Mouse (Mus musculus) erythroid progenitor cell, adult 5-6 weeks (primary cell): ENCODE measurements around the gene Il6ra. TPM values are rescaled to one million over a fixed set of nuclear protein-coding genes. Genes with fewer than 3 reads are reported as not detected.
"Not testable (repeated sequence)": the region's sequence is repeated elsewhere in the genome, so short reads cannot be mapped to it uniquely, and the experiment has no call there.

Experiments
- ATAC-seq: replicated peaks from 2 replicates; pipeline ENCODE4 v1.8.0; 2016; ENCODE audit warnings: moderate number of reproducible peaks, mild to moderate bottlenecking, moderate TSS enrichment, inconsistent platforms; ENCODE audit not compliant: poor library complexity, low FRiP score, severe bottlenecking
- total RNA-seq, 2 experiments: library from RNA; stranded (forward) in 1 of 2; stranded (reverse) in 1 of 2; fragments of 150-400 nt in 1 of 2; fragments of 186-747, 209-891 nt in 1 of 2; gene quantifications; 2 replicates each; pipeline versions ENCODE4 v1.2.3 to v1.2.4; 2015 to 2017; ENCODE audit warnings: low replicate concordance in 2 of 2

Gene Il6ra
- total RNA-seq, 2 experiments from 2014 or later: 2.3 to 10.5 TPM

DNA sequence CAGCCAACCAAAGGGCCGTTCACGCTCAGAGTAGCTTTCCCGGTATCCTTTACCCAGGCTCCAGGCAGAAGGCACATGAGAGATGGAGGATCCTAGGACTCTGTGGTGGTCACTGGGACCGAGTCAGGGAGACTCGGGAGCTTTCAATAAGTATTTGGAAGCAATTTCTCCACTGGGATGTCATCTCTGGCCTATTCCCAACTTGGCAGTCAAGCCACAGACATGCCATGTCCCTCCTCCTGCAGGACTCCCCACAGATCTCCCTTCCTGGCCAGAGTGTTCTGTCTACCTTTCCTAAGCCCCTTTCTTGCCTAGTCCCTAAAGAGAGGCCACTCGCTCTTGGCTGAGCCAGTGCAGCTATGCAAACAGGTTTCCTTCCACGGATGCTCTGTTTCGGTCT is 35.9 kb downstream of the Il6ra start:
- ATAC-seq: no peak

DNA sequence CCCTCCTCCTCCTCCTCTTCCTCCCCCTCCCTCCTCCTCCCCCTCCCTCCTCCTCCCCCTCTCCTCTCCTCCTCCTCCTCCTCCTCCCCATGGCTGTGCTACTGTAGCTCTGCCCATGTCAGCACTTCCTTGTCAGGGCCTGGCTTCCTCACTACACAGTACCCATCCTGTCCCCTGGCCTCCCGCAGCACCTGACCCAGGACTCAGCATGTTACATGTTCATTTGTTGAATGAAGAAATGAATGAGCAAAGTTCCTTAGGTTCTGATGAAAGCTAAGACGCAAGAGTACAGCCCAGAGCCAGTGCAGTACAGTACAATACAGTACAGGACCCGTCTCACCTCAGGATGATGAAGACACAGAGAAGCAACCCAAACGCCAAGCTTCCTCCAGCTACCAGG is 36.5 kb downstream of the Il6ra start:
- ATAC-seq: no peak

GRCm38 (mm10) chr3:89875781-89876180 is 37.2 kb downstream of the Il6ra start:
- ATAC-seq: no peak

DNA sequence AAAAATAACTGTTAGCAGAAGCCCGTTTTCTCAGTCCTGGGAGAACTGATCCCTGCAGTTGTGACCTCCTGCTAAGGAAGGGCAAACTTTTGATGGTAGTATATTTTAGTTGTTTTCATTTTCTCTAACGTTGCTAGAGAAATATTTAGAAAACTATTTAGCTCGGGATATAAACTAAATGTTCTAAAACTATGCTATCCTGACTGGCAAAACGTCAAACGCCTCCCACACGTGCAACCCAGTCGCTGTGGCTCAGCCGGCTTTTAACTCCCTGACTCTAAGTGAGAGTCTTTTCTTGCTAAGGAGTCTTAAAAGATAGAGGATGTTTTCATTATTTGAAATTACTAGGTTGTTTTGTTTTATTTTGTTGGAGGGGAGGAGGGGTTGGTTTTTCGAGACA is 38.0 kb downstream of the Il6ra start:
- no peak for ATAC-seq

- no peak for ATAC-seq
Measured at GRCm38 (mm10) chr3:89874076-89874475, 38.9 kb downstream of the Il6ra start.

- no peak for ATAC-seq
Measured at GRCm38 (mm10) chr3:89872684-89873083, 40.3 kb downstream of the Il6ra start.

- ATAC-seq: peak; percentile 39; the same call in 1 of the 2 replicates
Measured at GRCm38 (mm10) chr3:89872209-89872608, 40.8 kb downstream of the Il6ra start.

DNA sequence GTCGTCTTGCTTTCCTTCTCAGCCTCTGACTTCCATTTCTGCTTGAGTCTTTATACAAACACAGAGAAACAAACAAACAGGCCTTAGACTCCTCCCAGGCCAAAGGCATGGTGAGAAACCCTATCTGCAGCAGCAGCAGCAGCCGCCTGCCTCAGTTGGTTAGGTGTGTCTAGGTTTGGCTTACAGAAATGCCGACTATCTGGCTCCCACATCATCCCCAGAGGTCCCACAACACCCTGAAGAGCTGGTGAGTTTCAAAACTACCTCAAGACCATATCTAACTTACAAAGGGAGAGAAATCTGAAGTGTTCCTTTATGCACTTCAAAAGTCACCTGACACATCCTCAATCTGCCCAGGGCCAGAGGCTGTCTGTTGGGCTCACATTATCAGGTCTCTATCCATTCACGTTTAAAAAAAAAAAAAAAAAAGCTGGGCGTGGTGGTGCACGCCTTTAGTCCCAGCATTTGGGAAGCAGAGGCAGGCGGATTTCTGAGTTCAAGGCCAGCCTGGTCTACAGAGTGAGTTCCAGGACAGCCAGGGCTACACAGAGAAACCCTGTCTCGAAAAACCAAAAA is 41.6 kb downstream of the Il6ra start:
- ATAC-seq: peak; percentile 76

GRCm38 (mm10) chr3:89870472-89871271 is 42.3 kb downstream of the Il6ra start:
- ATAC-seq: no peak

DNA sequence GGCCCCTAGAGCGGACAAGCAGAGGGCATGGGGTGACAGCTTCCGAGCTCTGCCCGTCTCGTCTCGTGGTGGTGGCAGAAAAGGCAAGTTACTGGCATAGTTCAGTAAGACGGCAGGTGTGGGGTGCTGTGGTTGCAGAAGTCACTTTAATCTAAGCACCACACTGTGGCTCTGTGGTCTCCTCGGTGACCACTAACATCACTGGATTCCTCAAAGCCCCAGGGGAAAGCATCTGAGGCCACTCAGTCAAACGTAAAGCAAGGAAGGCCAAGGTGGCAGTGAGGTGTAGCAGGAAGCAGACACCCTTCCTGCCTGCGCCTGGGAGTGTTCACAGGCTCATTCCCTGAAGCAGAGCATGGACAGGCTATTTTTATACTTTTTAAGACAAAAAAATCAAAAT is 43.4 kb downstream of the Il6ra start:
- no peak for ATAC-seq

- ATAC-seq: no peak
Measured at GRCm38 (mm10) chr3:89868956-89869355, 44.0 kb downstream of the Il6ra start.

- no peak for ATAC-seq
Measured at GRCm38 (mm10) chr3:89868357-89868756, 44.6 kb downstream of the Il6ra start.

GRCm38 (mm10) chr3:89867651-89868050 is 45.3 kb downstream of the Il6ra start:
- no peak for ATAC-seq

GRCm38 (mm10) chr3:89865764-89866163 is 47.2 kb downstream of the Il6ra start:
- ATAC-seq: no peak

DNA sequence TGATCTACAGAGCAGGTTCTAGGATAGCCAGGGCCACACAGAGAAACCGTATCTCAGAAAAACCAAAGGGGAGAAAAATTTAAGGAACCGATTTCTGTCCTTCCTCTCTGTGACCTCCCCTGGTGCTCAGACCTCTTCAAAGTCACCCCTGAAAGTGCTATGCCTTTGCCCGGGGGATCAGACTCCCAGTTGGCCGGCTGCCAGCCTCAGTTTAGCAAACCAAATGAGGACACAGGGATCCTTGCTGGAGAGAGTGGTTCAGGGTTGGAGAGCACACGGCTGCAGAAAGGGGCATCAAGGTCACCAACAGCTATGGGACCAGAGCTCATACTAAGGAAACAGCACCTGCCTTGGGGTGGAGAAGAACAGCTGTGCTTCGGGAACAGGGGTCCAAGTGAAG is 48.0 kb downstream of the Il6ra start:
- ATAC-seq: no peak

GRCm38 (mm10) chr3:89863716-89864509 is 49.1 kb downstream of the Il6ra start:
- no peak for ATAC-seq

GRCm38 (mm10) chr3:89863276-89863675 is 49.7 kb downstream of the Il6ra start:
- not testable (repeated sequence) for ATAC-seq

GRCm38 (mm10) chr3:89862182-89862761 is 50.7 kb downstream of the Il6ra start:
- no peak for ATAC-seq

GRCm38 (mm10) chr3:89861070-89861469 is 51.9 kb downstream of the Il6ra start:
- no peak for ATAC-seq

DNA sequence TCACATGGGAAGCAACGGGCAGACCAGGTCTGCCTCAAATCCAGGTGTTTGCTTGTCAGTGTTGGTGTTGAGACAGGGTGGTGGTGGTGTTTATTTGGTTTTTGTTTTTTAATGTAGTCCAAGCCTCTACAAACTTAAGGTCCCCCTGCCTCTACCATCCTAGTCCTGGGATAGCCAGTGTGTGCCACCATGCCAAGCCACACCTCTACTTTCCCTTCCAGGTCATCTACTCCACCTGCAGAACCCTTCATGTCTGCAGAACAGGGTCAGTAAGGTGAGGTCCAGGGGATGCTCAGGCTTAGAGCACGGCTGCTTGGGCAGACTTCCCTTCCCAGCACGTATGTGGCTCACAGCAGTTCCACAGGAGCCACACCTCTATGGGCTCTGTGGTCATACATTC is 52.7 kb downstream of the Il6ra start:
- no peak for ATAC-seq
